ENCODE assay signal across 8 mouse cellular contexts in genomic region chr10:63023121-63023748, GRCm38 (mm10). TPM values are rescaled to one million over a fixed set of nuclear protein-coding genes. Genes with fewer than 3 reads are reported as not detected.
DNase-seq lines count a peak whose midpoint lies in the region; ATAC-seq and TF ChIP-seq lines count a peak whose summit lies in the region.

No protein-coding gene starts in this region.

- TF ChIP-seq POLR2A in lung, adult 2 months (IDR thresholded peaks at IDR 0.05; ENCODE audit: borderline replicate concordance, extremely low read depth, low read depth, low read length): no peak
- TF ChIP-seq POLR2A in olfactory bulb, adult 2 months (IDR thresholded peaks at IDR 0.05; ENCODE audit: insufficient read depth, low read depth, low read length): no peak

- no peak for TF ChIP-seq CTCF in lung, adult 2 months (IDR thresholded peaks at IDR 0.05; ENCODE audit: insufficient read depth, low read length)
- TF ChIP-seq CTCF in olfactory bulb, adult 2 months (IDR thresholded peaks at IDR 0.05; ENCODE audit: insufficient read depth, low read depth, low read length): no peak

- ATAC-seq in forebrain, embryonic 12.5 days (ENCODE audit: low FRiP score): peak; percentile 40
- peak; percentile 34 for ATAC-seq in heart, embryonic 16.5 days (replicated peaks; ENCODE audit: extremely low read depth, insufficient read depth, low FRiP score)

- no peaks in the 10 kb centered on the region for H3K9me3 ChIP-seq in forebrain, embryonic 12.5 days
- no peaks in the 10 kb centered on the region for H3K9me3 ChIP-seq in heart, embryonic 16.5 days (replicated peaks; ENCODE audit: control insufficient read depth, low read length)

- H3K27ac ChIP-seq in forebrain, embryonic 12.5 days: peak overlapping the region; percentile 100
- H3K27ac ChIP-seq in heart, embryonic 16.5 days (ENCODE audit: low read length): peak overlapping the region; percentile 99
- H3K27ac ChIP-seq in olfactory bulb, adult 2 months (ENCODE audit: insufficient read depth, low read depth, low read length): peak overlapping the region; percentile 100

- no peaks in the 10 kb centered on the region for H3K27me3 ChIP-seq in forebrain, embryonic 12.5 days
- H3K27me3 ChIP-seq in heart, embryonic 16.5 days (ENCODE audit: control insufficient read depth, insufficient read depth, low read length): no peaks in the 10 kb centered on the region

- DNase-seq in CD8-positive naive resting alpha-beta T cell, adult 2 months (ENCODE audit: low read depth in 2 of 2, low spot score in 2 of 2): peak; percentile 52 to 60
- peak; percentile 72 for DNase-seq in brain, adult 2 months (ENCODE audit: low read depth, low spot score)
- peak; percentile 70 to 83 for DNase-seq in kidney, postnatal 25 days
- DNase-seq in lung, adult 2 months: peak; percentile 75
- DNase-seq in thymus, postnatal 10 days (ENCODE audit: low spot score in 2 of 2): peak; percentile 67 to 70

- H3K4me3 ChIP-seq in forebrain, embryonic 12.5 days (replicated peaks): peak overlapping the region; percentile 90
- peak overlapping the region; percentile 98 for H3K4me3 ChIP-seq in heart, embryonic 16.5 days (ENCODE audit: low read length)
- H3K4me3 ChIP-seq in lung, adult 2 months (replicated peaks; ENCODE audit: extremely low read depth, low read depth, low read length): peak overlapping the region; percentile 94
- peak overlapping the region; percentile 96 for H3K4me3 ChIP-seq in olfactory bulb, adult 2 months (ENCODE audit: insufficient read depth, low read depth, low read length)

- WGBS in forebrain, embryonic 12.5 days: under 1% methylated on average over 67 of the region's 68 CpGs
- under 1% methylated on average over 66 of the region's 68 CpGs for WGBS in heart, embryonic 16.5 days
- WGBS in lung, adult 2 months: under 1% methylated on average over 64 of the region's 68 CpGs
- WGBS in olfactory bulb, adult 2 months: under 1% methylated on average over 68 of the region's 68 CpGs

- H3K9ac ChIP-seq in forebrain, embryonic 12.5 days: peak overlapping the region; percentile 99
- H3K9ac ChIP-seq in heart, embryonic 16.5 days (ENCODE audit: low read length): peak overlapping the region; percentile 100

- H3K36me3 ChIP-seq in forebrain, embryonic 12.5 days (replicated peaks): peaks cover 2% of the 10 kb centered on the region; the same call in 1 of the 2 replicates
- no peaks in the 10 kb centered on the region for H3K36me3 ChIP-seq in heart, embryonic 16.5 days (ENCODE audit: control insufficient read depth, insufficient read depth)

- H3K4me1 ChIP-seq in forebrain, embryonic 12.5 days: peaks cover 56% of the 10 kb centered on the region
- peaks cover 29% of the 10 kb centered on the region for H3K4me1 ChIP-seq in heart, embryonic 16.5 days (ENCODE audit: control insufficient read depth, insufficient read depth, low read length)
- H3K4me1 ChIP-seq in lung, adult 2 months (ENCODE audit: control insufficient read depth, insufficient read depth, low read length): peaks cover 4% of the 10 kb centered on the region
- peaks cover 7% of the 10 kb centered on the region; the same call in 1 of the 2 replicates for H3K4me1 ChIP-seq in olfactory bulb, adult 2 months (ENCODE audit: control insufficient read depth, insufficient read depth, low read length)

- peak overlapping the region; percentile 69 for H3K4me2 ChIP-seq in forebrain, embryonic 12.5 days
- H3K4me2 ChIP-seq in heart, embryonic 16.5 days (ENCODE audit: low read depth, low read length): peak overlapping the region; percentile 74

RNA-seq across cellular contexts. Expression of gene Hnrnph3, which starts 0.8 kb away (rescaled TPM):
- polyA plus RNA-seq in forebrain, embryonic 12.5 days (2016; fragmentation: Nextera tagmentation; extraction: Ambion mirVana): 260 and 265 TPM in 2 replicates
- polyA plus RNA-seq in heart, embryonic 16.5 days (2015; fragmentation: Nextera tagmentation; extraction: Ambion mirVana): 68.9 and 75.5 TPM in 2 replicates
- polyA plus RNA-seq in lung, adult 2 months (2012; rRNA removed): 14.3 and 27.5 TPM in 2 replicates
- 251 TPM in 1 of 2 replicates, not detected in the other for polyA plus RNA-seq in olfactory bulb, adult 2 months (2012; ENCODE audit: insufficient read depth, insufficient read length, low replicate concordance, missing spikeins)

RNA-seq across cellular contexts. Expression of gene Pbld2, which starts 0.9 kb away (rescaled TPM):
- 0.96 and 1.1 TPM in 2 replicates for polyA plus RNA-seq in forebrain, embryonic 12.5 days (2016; fragmentation: Nextera tagmentation; extraction: Ambion mirVana)
- polyA plus RNA-seq in heart, embryonic 16.5 days (2015; fragmentation: Nextera tagmentation; extraction: Ambion mirVana): 0.77 and 0.89 TPM in 2 replicates
- 1.7 and 2.2 TPM in 2 replicates for polyA plus RNA-seq in lung, adult 2 months (2012; rRNA removed)
- polyA plus RNA-seq in olfactory bulb, adult 2 months (2012; ENCODE audit: insufficient read depth, insufficient read length, low replicate concordance, missing spikeins): not detected in 2 replicates

RNA-seq across cellular contexts. Expression of gene Pbld1, which starts 36.7 kb away (rescaled TPM):
- polyA plus RNA-seq in forebrain, embryonic 12.5 days (2016; fragmentation: Nextera tagmentation; extraction: Ambion mirVana): 1.1 and 1.2 TPM in 2 replicates
- 0.51 and 0.72 TPM in 2 replicates for polyA plus RNA-seq in heart, embryonic 16.5 days (2015; fragmentation: Nextera tagmentation; extraction: Ambion mirVana)
- 0.71 and 2.2 TPM in 2 replicates for polyA plus RNA-seq in lung, adult 2 months (2012; rRNA removed)
- polyA plus RNA-seq in olfactory bulb, adult 2 months (2012; ENCODE audit: insufficient read depth, insufficient read length, low replicate concordance, missing spikeins): not detected in 2 replicates

RNA-seq across cellular contexts. Expression of gene Rufy2, which starts 43.2 kb away (rescaled TPM):
- polyA plus RNA-seq in forebrain, embryonic 12.5 days (2016; fragmentation: Nextera tagmentation; extraction: Ambion mirVana): 34.9 and 39.5 TPM in 2 replicates
- 16.5 and 16.9 TPM in 2 replicates for polyA plus RNA-seq in heart, embryonic 16.5 days (2015; fragmentation: Nextera tagmentation; extraction: Ambion mirVana)
- polyA plus RNA-seq in lung, adult 2 months (2012; rRNA removed): 2.6 and 4.4 TPM in 2 replicates
- not detected in 2 replicates for polyA plus RNA-seq in olfactory bulb, adult 2 months (2012; ENCODE audit: insufficient read depth, insufficient read length, low replicate concordance, missing spikeins)

Comparison
In these comparisons a context has a peak if more than half of its experiments do, and no peak if none do; other contexts are left out.
1. Peak in every context shown above with its lines: DNase-seq, ATAC-seq, H3K4me3 ChIP-seq and H3K27ac ChIP-seq.